Mouse (Mus musculus) frontal cortex, postnatal 14 days (tissue): ENCODE data around the gene Rcbtb2.

Source experiments
- DNase-seq, 2 experiments: peaks; one replicate each; pipeline ENCODE4 v3.0.0; 2022; ENCODE audit warnings: low spot score in 2 of 2

The Rcbtb2 gene

DNA sequence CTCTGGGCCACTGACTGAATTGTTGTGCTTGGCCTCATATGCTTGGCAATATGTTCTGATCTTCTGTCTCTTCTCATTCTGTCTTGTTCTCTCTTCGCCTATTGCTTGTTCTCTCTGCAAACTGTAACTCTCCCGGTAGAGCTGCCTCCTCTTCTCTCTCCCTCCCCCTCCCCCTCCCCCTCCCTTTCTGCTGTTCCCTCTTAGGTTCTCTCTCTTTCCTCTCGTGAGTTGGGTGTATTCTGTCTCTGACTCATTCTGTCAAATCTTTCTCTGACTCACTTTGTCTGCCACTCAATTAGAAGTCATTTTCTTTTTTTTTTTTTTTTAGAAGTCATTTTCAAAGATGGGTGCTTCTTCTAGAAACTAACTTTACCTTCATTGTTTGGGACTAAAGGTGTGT is 23.9 kb downstream of the Rcbtb2 start:
- no peak for DNase-seq

DNA sequence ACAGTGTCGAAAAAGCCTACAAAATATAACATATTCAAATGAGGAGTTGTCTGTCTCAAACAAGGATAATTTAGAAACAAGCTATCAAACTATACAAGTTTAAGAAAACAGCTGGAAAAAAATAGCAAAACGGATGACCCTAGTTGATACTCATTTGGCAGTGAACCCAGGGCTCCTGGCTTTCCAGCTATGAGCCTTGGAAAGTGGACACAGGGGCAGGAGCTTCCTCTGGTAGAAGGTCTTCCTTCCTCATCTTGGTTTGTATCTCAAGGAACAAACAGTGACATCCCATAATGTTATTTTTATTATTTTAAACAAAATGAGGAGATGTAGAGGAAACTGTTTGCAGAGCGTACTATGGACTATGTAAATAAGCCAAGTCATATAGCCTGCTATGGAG is 25.3 kb downstream of the Rcbtb2 start:
- no peak for DNase-seq

GRCm38 (mm10) chr14:73161303-73161702 is 38.5 kb downstream of the Rcbtb2 start:
- no peak for DNase-seq

DNA sequence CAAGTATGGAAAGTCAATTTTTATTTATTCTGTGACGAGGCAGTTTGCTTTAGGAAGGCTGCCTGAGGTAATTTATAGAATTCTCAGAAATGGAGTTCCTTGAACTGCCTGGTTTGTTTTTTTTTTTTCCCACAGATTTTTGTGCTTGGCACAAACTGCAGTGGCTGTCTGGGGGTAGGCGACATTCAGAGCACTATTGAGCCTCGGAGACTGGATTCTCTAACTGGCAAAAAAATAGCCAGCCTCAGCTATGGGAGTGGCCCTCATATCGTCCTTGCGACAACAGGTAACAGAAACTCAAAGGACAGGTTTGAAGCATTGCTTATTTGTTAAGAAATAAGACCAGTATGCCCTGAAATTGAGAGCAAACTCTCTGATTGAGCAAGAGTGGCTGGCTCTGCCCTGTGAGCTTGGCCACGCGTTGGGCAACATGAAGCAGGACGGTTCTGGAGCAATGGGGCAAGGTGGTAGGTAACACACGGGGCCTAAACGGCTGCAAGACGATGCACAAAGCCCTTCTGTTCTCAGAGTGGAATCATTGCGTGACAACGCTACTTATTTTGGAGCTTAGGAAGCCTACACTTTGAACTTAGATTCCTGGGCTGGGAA is 39.5 kb downstream of the Rcbtb2 start:
- DNase-seq = no peak

DNA sequence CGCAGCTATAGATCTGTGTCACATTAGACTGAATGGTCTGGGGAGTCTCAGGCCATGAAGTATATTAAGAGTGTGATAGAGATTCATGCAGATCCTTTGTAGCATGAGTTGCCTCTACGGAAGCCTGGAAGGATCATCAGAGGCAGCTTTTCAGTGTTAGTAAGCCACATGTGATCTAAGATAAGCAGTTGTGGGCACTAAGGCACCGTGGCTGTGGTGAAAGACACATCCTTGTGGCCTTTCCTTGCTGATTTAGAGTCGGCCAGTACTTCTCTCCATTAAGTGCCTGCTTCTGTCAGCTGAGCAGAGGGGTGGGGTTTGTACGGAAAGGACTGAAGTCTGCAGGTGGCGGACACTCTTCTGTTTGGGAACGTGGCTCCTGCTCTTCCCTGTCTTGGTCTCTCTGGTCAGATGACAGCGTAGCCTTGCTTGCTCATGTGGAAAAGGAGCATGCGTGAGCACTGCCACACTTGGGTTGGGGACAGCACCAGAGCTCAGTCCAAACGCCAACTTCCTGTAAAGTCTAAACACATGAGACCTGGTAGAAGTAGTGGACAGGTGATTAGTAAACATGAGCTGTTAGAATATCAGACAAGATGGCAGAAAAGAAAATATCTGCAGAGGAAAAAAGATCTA is 40.6 kb downstream of the Rcbtb2 start:
- no peak for DNase-seq

DNA sequence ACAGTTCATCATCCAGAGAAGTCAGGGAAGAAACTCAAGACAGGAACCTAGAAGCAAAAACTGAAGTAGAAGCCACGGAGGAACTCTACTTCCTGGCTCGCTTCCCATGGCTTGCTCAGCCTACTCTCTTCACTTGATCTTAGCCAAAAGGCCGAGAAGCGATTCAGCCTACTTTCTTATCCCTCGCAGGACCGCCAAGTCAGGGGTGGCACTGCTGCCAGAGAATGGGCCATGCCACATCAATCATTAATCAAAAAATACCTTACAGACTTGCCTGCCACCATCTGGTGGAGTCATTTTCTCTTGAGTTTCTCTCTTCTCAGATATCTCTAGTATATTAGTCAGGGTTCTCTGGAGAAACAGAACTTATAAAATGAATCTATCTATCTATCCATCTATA is 42.3 kb downstream of the Rcbtb2 start:
- no peak for DNase-seq

DNA sequence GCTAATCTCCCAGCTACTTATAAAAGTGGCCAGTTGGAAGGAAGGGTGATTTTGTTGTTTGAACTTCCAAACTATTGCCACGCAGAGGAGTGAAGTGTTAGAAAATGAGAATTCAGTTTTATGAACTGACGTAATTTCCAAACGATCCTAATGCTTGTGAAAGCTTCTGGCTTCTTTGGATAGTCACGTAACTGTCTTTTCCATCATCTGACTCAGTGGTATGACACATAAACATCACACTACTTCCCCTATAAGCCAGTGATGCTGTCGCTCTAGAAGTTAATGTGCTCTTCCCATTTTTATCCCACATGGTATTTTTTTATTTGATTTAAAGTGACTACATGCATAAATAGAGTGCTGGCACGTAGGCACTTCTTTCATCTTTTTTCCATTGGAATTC is 45.8 kb downstream of the Rcbtb2 start:
- DNase-seq = no peak

DNA sequence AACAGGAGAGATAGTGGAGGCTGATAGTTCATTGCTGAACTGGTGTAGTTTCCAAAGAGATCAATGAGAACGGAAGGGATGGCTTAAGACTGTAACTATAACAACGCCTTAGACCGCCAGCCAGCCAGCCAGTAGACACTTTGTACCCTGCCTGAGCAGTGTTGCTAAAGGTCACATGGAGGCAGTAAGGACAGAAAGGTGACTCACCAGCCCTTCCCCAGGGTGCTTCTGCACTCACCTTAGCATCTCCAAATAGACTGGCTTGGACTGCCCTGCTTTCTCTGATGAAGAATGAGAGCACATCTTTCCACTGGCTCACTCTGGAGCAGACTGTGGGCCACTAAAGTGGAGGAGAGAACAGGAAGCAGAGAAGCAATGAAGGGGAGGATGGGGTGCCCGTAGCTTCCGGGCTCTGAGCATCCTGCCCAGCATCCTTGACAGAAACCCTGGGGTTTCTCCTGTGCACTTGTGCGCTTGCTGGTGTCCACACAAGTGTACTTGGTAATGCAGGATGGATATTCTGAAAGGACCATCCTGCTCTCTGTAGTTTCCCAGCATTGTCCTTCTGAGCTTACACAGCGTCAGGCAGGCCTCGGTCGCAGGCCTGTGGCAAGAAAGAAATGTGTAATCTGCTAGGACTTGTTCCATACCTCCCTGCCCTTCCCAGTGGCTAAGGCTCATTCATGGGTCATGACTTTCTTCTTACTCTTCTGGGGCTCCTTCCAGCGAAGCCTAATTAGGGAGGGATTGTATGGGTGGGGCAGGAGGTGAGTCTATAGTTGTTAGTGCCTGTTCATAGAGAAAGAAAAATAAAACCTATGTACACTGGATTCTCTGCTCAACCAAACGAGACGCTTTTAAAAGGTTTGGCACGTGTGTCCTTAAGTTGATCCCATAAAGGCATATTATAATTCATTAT is 47.3 kb downstream of the Rcbtb2 start:
- no peak for DNase-seq

- no peak for DNase-seq
Measured at GRCm38 (mm10) chr14:73172196-73173011, 49.6 kb downstream of the Rcbtb2 start.

GRCm38 (mm10) chr14:73173662-73174061 is 50.8 kb downstream of the Rcbtb2 start:
- no peak for DNase-seq

DNA sequence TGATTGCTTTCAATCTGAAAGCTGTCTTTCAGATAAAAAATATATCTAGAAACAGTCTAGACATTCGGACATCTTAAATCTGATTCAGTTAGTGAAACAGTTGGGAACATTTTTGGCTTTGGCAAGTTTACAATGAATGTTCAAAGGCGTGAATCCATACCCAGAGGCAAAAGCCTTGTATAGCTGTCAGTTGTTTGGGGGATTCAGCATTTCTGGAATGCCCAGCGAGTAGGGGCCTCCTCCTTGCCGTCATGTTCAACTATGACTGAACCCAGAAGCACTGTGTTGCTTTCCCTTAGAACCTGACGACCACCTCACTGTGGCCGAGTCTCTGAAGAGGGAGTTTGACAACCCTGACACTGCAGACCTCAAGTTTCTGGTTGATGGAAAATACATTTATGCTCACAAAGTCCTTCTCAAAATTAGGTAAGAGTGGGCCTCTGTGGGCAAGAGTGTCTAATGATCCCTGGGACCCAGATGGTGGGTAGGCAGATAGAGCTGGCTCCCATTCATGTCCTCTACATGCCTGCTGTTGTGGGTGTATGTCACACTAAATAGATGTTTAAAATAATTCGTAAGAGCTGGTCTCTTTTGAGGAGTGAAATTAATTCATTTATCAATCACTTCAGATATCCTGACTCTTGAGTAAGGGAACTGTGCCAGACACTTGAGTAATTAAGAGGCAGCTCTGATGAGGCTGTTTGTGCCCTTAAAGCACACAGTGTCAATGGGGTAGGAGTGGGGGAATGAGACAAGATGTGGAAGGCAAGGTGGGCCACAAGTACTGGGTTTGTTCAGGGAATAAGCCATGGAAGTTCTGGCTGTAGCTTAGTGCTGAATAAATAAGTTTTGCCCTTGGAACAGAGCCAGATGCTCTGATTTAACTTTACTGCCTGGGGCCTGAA is 51.5 kb downstream of the Rcbtb2 start:
- DNase-seq = no peak

DNA sequence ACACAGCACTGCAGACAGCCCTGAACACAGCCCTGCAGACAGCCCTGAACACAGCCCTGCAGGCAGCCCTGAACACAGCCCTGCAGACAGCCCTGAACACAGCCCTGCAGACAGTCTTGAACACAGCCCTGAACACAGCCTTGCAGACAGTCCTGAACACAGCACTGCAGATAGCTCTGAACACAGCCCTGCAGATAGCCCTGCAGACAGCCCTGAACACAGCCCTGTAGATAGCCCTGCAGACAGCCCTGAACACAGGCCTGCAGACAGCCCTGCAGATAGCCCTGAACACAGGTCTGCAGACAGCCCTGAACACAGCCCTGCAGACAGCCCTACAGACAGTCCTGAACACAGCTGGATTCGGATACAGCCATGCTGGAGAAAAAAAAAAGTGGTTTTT is 52.2 kb downstream of the Rcbtb2 start:
- no peak for DNase-seq

DNA sequence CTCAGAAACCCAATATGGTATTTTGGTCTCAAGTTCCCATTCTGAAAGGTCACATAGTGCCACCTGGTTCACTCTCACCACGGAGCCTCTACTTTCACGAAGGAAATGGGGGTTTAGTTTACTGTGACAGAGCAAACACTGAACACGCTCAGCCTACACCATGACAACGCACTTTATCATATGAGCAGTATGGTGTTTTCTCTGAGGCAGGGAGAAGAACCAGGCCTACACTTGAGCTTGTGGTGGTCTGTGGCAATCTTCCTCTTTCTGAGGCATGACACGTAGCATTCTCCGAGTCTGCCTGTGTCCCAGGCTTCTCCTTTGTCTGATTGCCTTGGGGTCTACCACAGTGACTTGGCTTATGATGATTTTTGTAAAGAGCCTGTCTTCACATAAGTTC is 53.0 kb downstream of the Rcbtb2 start:
- no peak for DNase-seq

GRCm38 (mm10) chr14:73176266-73176665 is 53.4 kb downstream of the Rcbtb2 start:
- DNase-seq = no peak

DNA sequence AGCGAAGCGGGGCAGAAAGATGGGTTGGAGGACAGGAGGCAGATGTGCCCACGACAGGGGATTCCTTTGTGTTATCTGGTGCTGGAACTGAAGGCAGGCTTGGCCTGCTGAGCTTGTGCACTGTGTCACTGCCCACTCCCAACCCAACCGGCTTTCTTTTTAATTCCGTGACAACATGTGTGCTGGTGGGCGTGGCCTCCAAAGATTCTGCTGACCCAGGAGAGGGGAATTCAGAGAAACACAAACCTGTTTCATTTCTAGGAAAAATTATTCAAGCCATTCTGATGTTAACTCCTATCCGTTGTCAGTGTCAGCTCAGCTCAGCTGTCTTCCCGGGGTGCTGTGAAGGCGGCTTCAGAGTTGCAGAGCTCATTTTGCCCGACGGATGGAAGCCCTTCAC is 55.1 kb downstream of the Rcbtb2 start:
- DNase-seq = no peak

GRCm38 (mm10) chr14:73179221-73179681 is 56.4 kb downstream of the Rcbtb2 start:
- no peak for DNase-seq

- no peak for DNase-seq
Measured at GRCm38 (mm10) chr14:73180671-73181070, 57.8 kb downstream of the Rcbtb2 start.

DNA sequence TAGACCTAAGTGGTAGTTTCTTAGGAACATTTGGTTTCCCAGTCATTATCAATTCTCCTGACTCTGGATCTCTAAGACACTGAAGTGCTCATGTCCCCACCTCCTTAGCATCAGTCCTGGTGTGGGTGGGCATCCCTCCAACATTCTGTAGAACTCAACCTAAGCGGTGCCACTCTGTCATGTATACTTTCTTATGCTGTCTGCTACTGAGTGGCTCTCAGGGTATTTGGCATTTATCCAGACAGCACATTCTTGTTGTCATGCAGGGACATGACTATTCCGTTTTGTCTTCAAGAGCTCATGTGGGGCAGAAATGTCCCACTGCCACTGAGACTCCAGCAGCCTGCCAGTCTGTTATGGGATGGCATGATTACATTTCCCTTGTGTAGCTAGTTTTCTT is 58.3 kb downstream of the Rcbtb2 start:
- no peak for DNase-seq

DNA sequence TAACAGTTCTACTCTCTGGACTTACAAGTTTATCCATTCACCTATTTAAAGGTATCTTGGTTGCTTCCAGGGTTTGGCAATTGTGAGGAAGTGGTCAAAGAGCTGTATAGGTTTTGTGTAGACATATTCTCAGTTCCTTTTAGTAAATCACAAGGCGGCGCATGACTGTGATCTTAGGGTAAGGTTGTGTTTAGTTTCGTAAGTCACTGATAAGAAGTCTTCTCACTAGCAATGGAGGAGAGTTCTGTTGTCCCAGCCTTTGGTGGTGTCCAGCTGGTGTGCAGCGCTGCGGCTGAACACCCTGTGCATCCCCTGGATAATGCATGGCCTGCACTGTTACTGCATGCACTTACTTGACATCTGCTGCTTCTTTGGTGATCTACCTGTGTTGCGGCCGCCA is 64.0 kb downstream of the Rcbtb2 start:
- DNase-seq = no peak

GRCm38 (mm10) chr14:73199058-73199457 is 76.2 kb downstream of the Rcbtb2 start:
- no peak for DNase-seq

GRCm38 (mm10) chr14:73201447-73201846 is 78.6 kb downstream of the Rcbtb2 start:
- DNase-seq = no peak
